Mouse (Mus musculus) limb, embryonic 14.5 days (tissue): ENCODE measurements around the gene Lrp5. TPM values are rescaled to one million over a fixed set of nuclear protein-coding genes. Genes with fewer than 3 reads are reported as not detected.

Experiments used
- ATAC-seq: fragments of 200-750 bp; cut with Nextera tagmentation; 2 replicates; pipeline ENCODE4 v1.8.0; 2017; ENCODE audit warnings: low read depth, moderate number of reproducible peaks, moderate TSS enrichment; ENCODE audit not compliant: low FRiP score
- DNase-seq: peaks from one replicate; pipeline ENCODE4 v3.0.0-alpha.2; 2015; ENCODE audit warnings: low spot score
- H3K27ac ChIP-seq: fragments of 300-500 bp; sonication (generic); replicated peaks from 2 replicates; pipeline ENCODE4 v1.5.1; 2014; ENCODE audit warnings: low read depth, mild to moderate bottlenecking, low read length, moderate library complexity, mixed read lengths
- H3K27me3 ChIP-seq: fragments of 300-500 bp; sonication (generic); 2 replicates; pipeline ENCODE4 v1.6.1; 2014; ENCODE audit warnings: low read length, mixed read lengths; ENCODE audit not compliant: control insufficient read depth, insufficient read depth
- H3K36me3 ChIP-seq: fragments of 300-500 bp; sonication (generic); 2 replicates; pipeline ENCODE4 v1.6.1; 2014; ENCODE audit warnings: mild to moderate bottlenecking, low read length, moderate library complexity, mixed read lengths; ENCODE audit not compliant: control insufficient read depth, insufficient read depth
- H3K4me1 ChIP-seq: fragments of 300-500 bp; sonication (generic); 2 replicates; pipeline ENCODE4 v1.6.1; 2014; ENCODE audit warnings: antibody characterized with exemption, low read length, mixed read lengths; ENCODE audit not compliant: control insufficient read depth, insufficient read depth
- H3K4me2 ChIP-seq: fragments of 300-500 bp; sonication (generic); replicated peaks from 2 replicates; pipeline ENCODE4 v1.6.1; 2014; ENCODE audit warnings: low read depth, mild to moderate bottlenecking, low read length, moderate library complexity; ENCODE audit not compliant: severe bottlenecking
- H3K4me3 ChIP-seq: fragments of 300-500 bp; sonication (generic); replicated peaks from 2 replicates; pipeline ENCODE4 v1.5.1; 2014; ENCODE audit warnings: low read length
- H3K9ac ChIP-seq: fragments of 300-500 bp; sonication (generic); 2 replicates; pipeline ENCODE4 v1.6.1; 2014; ENCODE audit warnings: mild to moderate bottlenecking, low read depth, low read length, moderate library complexity; ENCODE audit not compliant: severe bottlenecking
- H3K9me3 ChIP-seq: fragments of 300-500 bp; sonication (generic); 2 replicates; pipeline ENCODE4 v1.6.1; 2016; ENCODE audit warnings: low read length; ENCODE audit not compliant: control insufficient read depth
- POLR2A ChIP-seq: fragments of 200-500 bp; IDR thresholded peaks from 2 replicates; pipeline ENCODE4 v1.8.0; 2012; ENCODE audit warnings: inconsistent platforms, mild to moderate bottlenecking, moderate library complexity, borderline replicate concordance; ENCODE audit not compliant: insufficient read depth, insufficient read length; ENCODE audit errors: extremely low read depth
- WGBS: fragments of 180-500 bp; shearing (Covaris S2); extraction: QIAGEN DNeasy Blood & Tissue Kit; methylation state at CpG from one replicate; pipeline ENCODE4 v1.1.7; 2014; 5-methylcytosine and 5-hydroxymethylcytosine counted together
- polyA plus RNA-seq, 2 experiments: library from polyadenylated mRNA; depleted of rRNA in 1 of 2; stranded (reverse) in 1 of 2; unstranded in 1 of 2; fragments of >200 nt; fragmentation: Nextera tagmentation in 1 of 2; extraction: Ambion mirVana in 1 of 2; gene quantifications; 2 replicates each; pipeline versions ENCODE4 v1.2.1 to v1.2.3; 2012 to 2014

Gene Lrp5
- polyA plus RNA-seq, 2 experiments, result 9.5 to 36.3 TPM

- H3K4me2 ChIP-seq, result no peak overlapping the region
- DNase-seq (no peak), ATAC-seq (no peak)
- H3K27ac ChIP-seq, result no peak overlapping the region
- H3K4me3 ChIP-seq, result no peak overlapping the region
- H3K4me1 ChIP-seq, result no peaks in the 10 kb centered on the region
- 0 out of 2 replicates have a peak, but pooled peaks cover 4% of the 10 kb centered on the region for H3K9me3 ChIP-seq
- TF ChIP-seq POLR2A, result no peak
- H3K9ac ChIP-seq, result no peak overlapping the region
- WGBS, result 82% methylated on average over 4 of the region's 4 CpGs
- no peaks in the 10 kb centered on the region for H3K27me3 ChIP-seq
- H3K36me3 ChIP-seq, result peaks cover 56% of the 10 kb centered on the region
Observed at GRCm38 (mm10) chr19:3654940-3655339, 31.4 kb downstream of the Lrp5 start.

DNA sequence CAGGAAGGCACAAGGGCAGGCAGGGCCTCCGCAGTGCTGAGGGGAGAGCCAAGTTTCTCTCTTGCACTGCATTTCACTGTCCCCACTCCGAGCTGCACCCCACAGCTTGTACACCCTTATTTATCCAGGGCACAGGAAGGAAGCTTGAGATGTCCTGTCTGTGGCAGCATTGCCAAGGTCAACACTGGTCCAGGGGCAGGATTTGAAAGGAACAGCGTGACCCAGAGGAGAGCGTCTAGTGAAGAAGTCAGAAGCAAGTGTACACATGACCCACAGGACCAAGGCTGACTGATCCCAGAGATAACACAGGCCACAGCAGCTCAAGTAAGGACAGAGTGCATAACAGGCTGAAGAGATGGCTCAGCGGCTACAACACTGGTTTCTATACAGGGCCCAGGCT, 32.3 kb downstream of the Lrp5 start:
- DNase-seq (no peak), ATAC-seq (no peak)
- no peak overlapping the region for H3K4me3 ChIP-seq
- H3K9ac ChIP-seq, result no peak overlapping the region
- 78% methylated on average over 5 of the region's 5 CpGs for WGBS
- H3K27me3 ChIP-seq, result no peaks in the 10 kb centered on the region
- H3K36me3 ChIP-seq, result peaks cover 58% of the 10 kb centered on the region
- H3K4me2 ChIP-seq, result no peak overlapping the region
- no peaks in the 10 kb centered on the region for H3K4me1 ChIP-seq
- 0 out of 2 replicates have a peak, but pooled peaks cover 4% of the 10 kb centered on the region for H3K9me3 ChIP-seq
- no peak for TF ChIP-seq POLR2A
- no peak overlapping the region for H3K27ac ChIP-seq

- H3K36me3 ChIP-seq, result peaks cover 52% of the 10 kb centered on the region
- DNase-seq, result no peak
Observed at GRCm38 (mm10) chr19:3653508-3653907, 32.9 kb downstream of the Lrp5 start.

DNA sequence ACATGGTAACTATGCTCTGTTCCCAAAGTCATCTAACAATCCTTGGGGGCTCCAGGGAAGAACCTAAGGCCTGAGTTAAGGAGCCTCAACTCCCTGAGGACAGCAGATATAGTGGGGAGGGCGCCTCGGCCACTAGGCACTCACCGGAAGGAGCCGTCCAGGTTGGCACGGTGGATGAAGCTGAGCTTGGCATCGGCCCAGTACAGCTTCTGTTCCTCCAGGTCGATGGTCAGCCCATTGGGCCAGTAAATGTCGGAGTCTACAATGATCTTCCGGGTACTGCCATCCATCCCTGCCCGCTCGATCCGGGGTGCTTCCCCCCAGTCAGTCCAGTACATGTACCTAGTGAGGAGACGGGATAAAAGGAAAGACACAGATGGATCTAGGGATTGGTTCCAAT, 34.4 kb downstream of the Lrp5 start:
- no peak for TF ChIP-seq POLR2A
- Histone ChIP-seq H3K27me3 (no peaks in the 10 kb centered on the region), H3K4me2 (no peak overlapping the region), H3K9ac (no peak overlapping the region), H3K4me1 (no peaks in the 10 kb centered on the region), H3K4me3 (no peak overlapping the region), H3K27ac (no peak overlapping the region), H3K36me3 (peaks cover 51% of the 10 kb centered on the region), H3K9me3 (0 out of 2 replicates have a peak, but pooled peaks cover 4% of the 10 kb centered on the region)
- ATAC-seq (no peak), DNase-seq (no peak)
- WGBS, result 97% methylated on average over 13 of the region's 13 CpGs

More at GRCm38 (mm10) chr19:3653508-3653907, 32.9 kb downstream of the Lrp5 start:
- Histone ChIP-seq H3K9me3 (0 out of 2 replicates have a peak, but pooled peaks cover 4% of the 10 kb centered on the region), H3K4me1 (no peaks in the 10 kb centered on the region), H3K4me3 (no peak overlapping the region), H3K27ac (no peak overlapping the region), H3K4me2 (no peak overlapping the region), H3K9ac (no peak overlapping the region), H3K27me3 (no peaks in the 10 kb centered on the region)
- ATAC-seq, result no peak
- 91% methylated on average over 4 of the region's 4 CpGs for WGBS
- no peak for TF ChIP-seq POLR2A

GRCm38 (mm10) chr19:3651220-3651619, 35.1 kb downstream of the Lrp5 start:
- DNase-seq, result no peak
- Histone ChIP-seq H3K27ac (no peak overlapping the region), H3K9ac (no peak overlapping the region), H3K36me3 (peaks cover 57% of the 10 kb centered on the region), H3K9me3 (0 out of 2 replicates have a peak, but pooled peaks cover 4% of the 10 kb centered on the region), H3K27me3 (no peaks in the 10 kb centered on the region), H3K4me1 (no peaks in the 10 kb centered on the region), H3K4me3 (no peak overlapping the region), H3K4me2 (no peak overlapping the region)
- ATAC-seq, result no peak
- no peak for TF ChIP-seq POLR2A
- WGBS, result 99% methylated on average over 3 of the region's 3 CpGs

DNA sequence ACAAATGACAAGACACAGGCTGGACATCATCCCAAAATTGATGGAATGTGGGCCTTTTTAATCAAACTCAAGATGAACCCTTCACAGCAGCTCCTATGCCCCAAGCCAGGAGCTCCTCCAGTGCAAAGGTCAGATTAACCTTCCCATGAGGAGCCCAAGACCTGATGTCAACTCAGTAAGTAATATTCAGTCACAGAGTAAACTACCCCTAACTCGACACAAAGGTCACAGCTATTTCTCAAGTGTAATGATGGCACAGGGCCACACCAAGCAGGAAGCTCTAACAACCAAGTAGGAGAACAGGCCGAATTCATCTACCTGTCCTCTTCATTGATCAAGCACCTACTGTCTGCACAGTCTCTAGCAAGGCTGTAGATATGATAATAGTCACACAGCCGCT, 35.9 kb downstream of the Lrp5 start:
- no peak overlapping the region for H3K4me2 ChIP-seq
- no peaks in the 10 kb centered on the region for H3K27me3 ChIP-seq
- 0 out of 2 replicates have a peak, but pooled peaks cover 4% of the 10 kb centered on the region for H3K9me3 ChIP-seq
- H3K4me3 ChIP-seq, result no peak overlapping the region
- no peak for ATAC-seq
- H3K9ac ChIP-seq, result no peak overlapping the region
- peaks cover 65% of the 10 kb centered on the region for H3K36me3 ChIP-seq
- TF ChIP-seq POLR2A, result no peak
- no peak for DNase-seq
- H3K27ac ChIP-seq, result no peak overlapping the region
- 92% methylated on average over 3 of the region's 3 CpGs for WGBS
- no peaks in the 10 kb centered on the region for H3K4me1 ChIP-seq
